Mouse (Mus musculus): ENCODE results near the gene Kmt5b. TPM values are rescaled to one million over a fixed set of nuclear protein-coding genes. Genes with fewer than 3 reads are reported as not detected.

Gene Kmt5b
- polyA plus RNA-seq, 1 experiment from 2014 or later: 31.8 TPM

DNA sequence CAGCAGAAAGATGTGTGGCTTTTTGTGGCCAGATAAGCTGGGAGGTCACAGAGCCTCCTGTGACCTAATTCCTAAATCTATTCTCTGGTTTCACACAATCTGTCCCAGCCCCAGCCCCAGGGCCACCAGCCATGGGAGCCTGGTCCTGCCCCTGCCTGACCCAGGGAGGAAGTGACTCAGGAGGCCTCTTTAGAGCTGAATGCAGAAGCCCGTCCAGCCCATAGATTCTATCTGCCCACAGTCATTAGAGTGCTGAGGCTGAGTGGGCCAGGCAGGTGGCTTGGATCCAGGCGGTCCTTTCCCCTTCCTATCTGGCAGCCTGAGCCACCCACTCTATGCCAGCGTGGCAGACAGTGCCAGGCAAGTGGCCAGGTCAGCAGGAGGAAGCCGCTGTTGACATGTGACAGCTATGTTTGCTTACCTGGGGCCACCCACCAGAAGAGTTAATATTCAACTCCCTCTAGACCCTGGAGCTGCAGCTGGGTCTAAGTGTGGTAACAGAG lies 65.7 kb downstream of the Kmt5b start:
- Histone ChIP-seq H3K9ac (no peak overlapping the region), H3K27me3 (no peaks in the 10 kb centered on the region), H3K4me1 (peaks cover 14% of the 10 kb centered on the region), H3K27ac (peak overlapping the region; percentile 86), H3K36me3 (no peaks in the 10 kb centered on the region), H3K4me2 (0 out of 2 replicates have a peak overlapping the region, but pooled peaks have one; percentile 17), H3K4me3 (no peak overlapping the region), H3K9me3 (no peaks in the 10 kb centered on the region)
- peak; percentile 89 for ATAC-seq (ENCODE audit: borderline replicate concordance, extremely low read depth, low FRiP score, low TSS enrichment)
- WGBS: 41% methylated on average over 4 of the region's 4 CpGs

DNA sequence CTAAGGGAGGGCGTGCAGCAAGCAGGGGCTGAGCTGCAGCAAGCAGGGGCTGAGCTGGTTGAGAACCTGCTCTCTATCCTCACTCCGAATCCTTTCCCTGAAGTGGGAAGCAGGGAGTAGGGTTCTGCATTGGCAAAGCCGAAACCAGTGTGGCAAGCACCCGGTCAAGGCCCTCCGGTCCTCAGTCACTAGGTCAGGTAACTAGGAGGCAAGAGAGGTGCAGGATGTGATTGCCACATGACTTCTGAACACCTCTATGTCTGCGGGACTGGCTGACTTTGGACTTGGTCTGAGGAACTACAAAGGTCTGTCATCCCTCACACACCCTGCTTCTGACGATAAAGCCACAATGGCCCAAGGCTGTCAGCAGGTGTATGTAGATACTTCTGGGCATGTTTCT lies 67.1 kb downstream of the Kmt5b start:
- ATAC-seq (ENCODE audit: borderline replicate concordance, extremely low read depth, low FRiP score, low TSS enrichment): no peak
- H3K4me2 ChIP-seq: no peak overlapping the region
- H3K27me3 ChIP-seq: no peaks in the 10 kb centered on the region
- no peaks in the 10 kb centered on the region for H3K36me3 ChIP-seq
- H3K9ac ChIP-seq: no peak overlapping the region; the same call in 1 of the 2 replicates
- H3K9me3 ChIP-seq: no peaks in the 10 kb centered on the region
- H3K27ac ChIP-seq: peak overlapping the region; percentile 86
- WGBS: 79% methylated on average over 7 of the region's 7 CpGs
- H3K4me1 ChIP-seq: peaks cover 14% of the 10 kb centered on the region
- H3K4me3 ChIP-seq: no peak overlapping the region

DNA sequence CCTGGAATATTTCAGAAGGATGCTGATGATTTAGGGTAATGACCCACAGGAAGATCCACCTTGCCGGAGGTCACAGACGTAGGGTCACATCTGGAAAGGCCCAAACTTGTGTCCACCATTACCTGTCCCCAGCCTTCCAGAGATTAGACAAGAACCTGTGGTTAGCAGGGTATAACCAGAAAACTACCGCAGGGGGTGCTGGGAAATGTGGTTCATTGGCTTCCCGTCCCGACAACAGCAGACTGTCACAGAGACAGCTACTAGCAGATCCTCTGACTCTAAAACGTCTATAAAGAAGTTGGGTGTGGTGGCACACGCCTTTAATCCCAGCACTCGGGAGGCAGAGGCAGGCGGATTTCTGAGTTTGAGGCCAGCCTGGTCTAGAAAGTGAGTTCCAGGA lies 69.6 kb downstream of the Kmt5b start:
- H3K4me2 ChIP-seq: no peak overlapping the region
- peaks cover 28% of the 10 kb centered on the region for H3K4me1 ChIP-seq
- WGBS: 88% methylated on average over 9 of the region's 9 CpGs
- H3K27me3 ChIP-seq: no peaks in the 10 kb centered on the region
- H3K9ac ChIP-seq: no peak overlapping the region
- H3K27ac ChIP-seq: no peak overlapping the region
- H3K36me3 ChIP-seq: no peaks in the 10 kb centered on the region
- no peaks in the 10 kb centered on the region for H3K9me3 ChIP-seq
- H3K4me3 ChIP-seq: no peak overlapping the region
- no peak for ATAC-seq (ENCODE audit: borderline replicate concordance, extremely low read depth, low FRiP score, low TSS enrichment)

DNA sequence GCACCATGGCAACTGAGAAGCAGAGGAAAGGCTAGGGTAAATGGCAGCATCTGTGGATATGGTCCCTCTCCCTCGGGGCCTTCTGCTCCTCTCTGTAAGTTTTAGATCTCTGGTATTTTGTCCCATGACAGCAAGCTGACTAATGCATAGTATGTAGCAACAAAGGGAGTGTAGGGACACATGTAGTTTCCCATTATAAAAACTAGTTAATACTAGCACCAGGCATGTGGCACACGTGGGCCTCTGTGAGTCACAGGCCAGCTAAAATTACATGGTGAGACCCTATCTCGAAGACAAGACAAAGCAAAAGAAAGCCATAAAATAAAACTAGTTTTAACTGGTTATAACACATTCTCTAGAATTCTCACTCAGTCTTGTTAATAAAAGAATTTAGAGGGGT lies 71.7 kb downstream of the Kmt5b start:
- Histone ChIP-seq H3K27me3 (no peaks in the 10 kb centered on the region), H3K36me3 (no peaks in the 10 kb centered on the region), H3K9me3 (no peaks in the 10 kb centered on the region), H3K27ac (0 out of 2 replicates have a peak overlapping the region, but pooled peaks have one; percentile 89), H3K9ac (no peak overlapping the region), H3K4me1 (peaks cover 28% of the 10 kb centered on the region), H3K4me2 (no peak overlapping the region), H3K4me3 (no peak overlapping the region)
- ATAC-seq (ENCODE audit: borderline replicate concordance, extremely low read depth, low FRiP score, low TSS enrichment): no peak
- 82% methylated on average over 3 of the region's 3 CpGs for WGBS

DNA sequence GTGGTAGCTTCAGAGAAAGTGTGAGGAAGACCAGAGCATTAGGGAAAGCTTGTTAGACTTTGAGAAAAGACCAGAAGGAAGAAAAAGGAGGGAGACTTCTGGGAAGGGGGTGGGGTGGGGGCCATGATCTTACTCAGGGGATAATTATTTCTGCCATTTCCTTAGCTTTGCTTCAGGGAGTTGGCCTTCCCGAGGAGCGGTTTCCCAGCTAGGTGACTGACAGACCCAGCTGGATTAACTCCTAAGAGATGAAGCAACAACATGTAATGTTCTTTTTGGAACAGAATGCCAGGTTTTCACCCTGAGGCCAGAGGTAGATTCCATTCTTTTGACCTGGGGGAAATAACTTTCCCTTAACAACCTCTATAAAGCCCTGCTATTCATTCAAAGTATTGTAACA lies 72.5 kb downstream of the Kmt5b start:
- Histone ChIP-seq H3K4me2 (no peak overlapping the region), H3K36me3 (no peaks in the 10 kb centered on the region), H3K9ac (no peak overlapping the region), H3K4me3 (no peak overlapping the region), H3K27ac (peak overlapping the region; percentile 89), H3K9me3 (no peaks in the 10 kb centered on the region), H3K27me3 (no peaks in the 10 kb centered on the region), H3K4me1 (peaks cover 25% of the 10 kb centered on the region)
- no peak for ATAC-seq (ENCODE audit: borderline replicate concordance, extremely low read depth, low FRiP score, low TSS enrichment)
- WGBS: 27% methylated on average over 2 of the region's 2 CpGs

DNA sequence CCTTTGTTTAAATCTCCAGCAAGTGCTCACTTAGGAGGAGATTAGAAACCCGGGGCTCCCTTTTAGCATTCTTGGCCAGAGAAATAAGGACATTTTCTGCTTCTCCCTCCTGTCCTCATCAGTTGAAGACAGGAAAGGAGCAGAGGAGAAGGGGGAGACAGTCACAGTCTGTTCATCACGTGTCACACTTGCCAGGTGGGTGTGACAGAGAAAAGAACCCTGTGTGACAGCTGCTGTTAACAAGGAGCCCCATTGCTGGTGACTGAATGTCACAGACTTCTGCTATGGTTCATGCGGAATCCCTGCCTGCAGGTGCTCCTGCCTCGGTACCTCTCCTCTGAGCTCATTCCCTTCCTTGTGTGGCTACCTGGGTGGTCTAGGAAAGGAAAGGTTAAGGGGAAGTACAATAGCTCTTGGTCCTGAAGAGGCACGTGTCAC lies 73.0 kb downstream of the Kmt5b start:
- WGBS: 30% methylated on average over 5 of the region's 5 CpGs
- no peaks in the 10 kb centered on the region for H3K27me3 ChIP-seq
- H3K4me1 ChIP-seq: peaks cover 29% of the 10 kb centered on the region
- H3K4me2 ChIP-seq: peak overlapping the region; percentile 11; the same call in 1 of the 2 replicates
- no peak overlapping the region for H3K9ac ChIP-seq
- peak; percentile 33; the same call in 1 of the 2 replicates for ATAC-seq (ENCODE audit: borderline replicate concordance, extremely low read depth, low FRiP score, low TSS enrichment)
- no peak overlapping the region for H3K4me3 ChIP-seq
- H3K9me3 ChIP-seq: no peaks in the 10 kb centered on the region
- no peaks in the 10 kb centered on the region for H3K36me3 ChIP-seq
- peak overlapping the region; percentile 89 for H3K27ac ChIP-seq

DNA sequence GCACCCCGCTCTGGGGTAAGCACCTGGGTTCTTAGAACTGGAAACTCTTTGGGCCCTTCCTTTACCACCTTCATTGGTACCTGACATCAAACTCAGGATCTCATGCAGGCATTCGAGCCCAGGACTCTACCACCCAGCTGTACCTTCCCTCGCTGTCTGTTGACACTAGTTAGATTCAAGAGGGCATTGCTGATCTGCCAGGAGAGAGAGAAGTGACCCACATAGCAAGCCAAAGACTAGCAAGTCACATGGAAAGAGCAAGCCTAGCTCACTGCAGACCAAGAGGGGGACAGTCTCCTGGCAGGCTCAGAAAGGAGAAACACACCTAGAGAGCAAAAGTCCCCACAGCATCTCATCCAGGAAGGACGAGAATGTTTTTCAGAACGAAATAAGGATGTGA lies 73.5 kb downstream of the Kmt5b start:
- WGBS: 59% methylated on average over 5 of the region's 5 CpGs
- no peaks in the 10 kb centered on the region for H3K27me3 ChIP-seq
- no peak overlapping the region for H3K4me3 ChIP-seq
- peak overlapping the region; percentile 89 for H3K27ac ChIP-seq
- ATAC-seq (ENCODE audit: borderline replicate concordance, extremely low read depth, low FRiP score, low TSS enrichment): no peak
- no peaks in the 10 kb centered on the region for H3K9me3 ChIP-seq
- H3K36me3 ChIP-seq: no peaks in the 10 kb centered on the region
- H3K4me2 ChIP-seq: peak overlapping the region; percentile 11; the same call in 1 of the 2 replicates
- no peak overlapping the region for H3K9ac ChIP-seq
- H3K4me1 ChIP-seq: peaks cover 29% of the 10 kb centered on the region

DNA sequence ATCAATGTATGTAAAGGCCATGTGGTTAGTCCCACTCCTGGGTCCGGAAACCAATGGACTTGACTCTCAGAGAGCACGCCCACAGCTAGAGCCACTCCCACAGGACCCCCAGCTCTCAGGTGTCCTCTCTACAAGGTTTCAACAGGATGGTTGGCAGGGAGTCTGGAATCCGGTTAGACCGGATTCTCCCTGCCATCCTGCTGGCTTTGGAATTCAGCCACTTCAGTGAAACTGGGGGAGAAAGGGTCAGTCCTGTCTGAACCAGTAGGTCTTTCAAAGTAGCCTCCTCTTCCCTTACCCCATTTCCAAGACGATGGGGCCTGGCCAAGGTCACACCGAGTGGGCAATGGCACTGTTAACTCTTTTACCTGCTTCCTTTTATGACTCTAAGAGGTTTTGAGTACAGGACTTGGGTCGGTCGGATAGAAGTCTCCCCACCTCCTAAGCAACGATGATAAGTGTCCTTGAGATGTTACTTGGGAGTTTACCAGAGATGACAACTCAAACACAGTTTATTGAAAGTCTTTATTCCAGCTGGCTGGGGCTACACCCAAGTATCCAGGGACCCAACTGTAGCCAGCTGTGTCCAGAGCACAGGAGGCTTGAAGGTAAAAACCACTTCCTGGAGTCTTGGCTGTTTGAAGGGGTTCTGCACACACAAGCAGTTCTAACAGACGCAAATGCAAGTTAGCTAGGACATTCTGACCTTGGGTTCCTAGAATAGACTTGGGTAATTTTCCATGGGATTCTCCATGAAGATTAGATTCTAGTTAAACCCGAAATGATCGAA lies 75.3 kb downstream of the Kmt5b start:
- WGBS: 35% methylated on average over 12 of the region's 12 CpGs
- peak overlapping the region; percentile 95 for H3K27ac ChIP-seq
- peak overlapping the region; percentile 34 for H3K4me2 ChIP-seq
- peak; percentile 85 for ATAC-seq (ENCODE audit: borderline replicate concordance, extremely low read depth, low FRiP score, low TSS enrichment)
- H3K36me3 ChIP-seq: no peaks in the 10 kb centered on the region
- no peak overlapping the region for H3K9ac ChIP-seq
- no peaks in the 10 kb centered on the region for H3K27me3 ChIP-seq
- H3K4me3 ChIP-seq: no peak overlapping the region
- no peaks in the 10 kb centered on the region for H3K9me3 ChIP-seq
- peaks cover 33% of the 10 kb centered on the region for H3K4me1 ChIP-seq

DNA sequence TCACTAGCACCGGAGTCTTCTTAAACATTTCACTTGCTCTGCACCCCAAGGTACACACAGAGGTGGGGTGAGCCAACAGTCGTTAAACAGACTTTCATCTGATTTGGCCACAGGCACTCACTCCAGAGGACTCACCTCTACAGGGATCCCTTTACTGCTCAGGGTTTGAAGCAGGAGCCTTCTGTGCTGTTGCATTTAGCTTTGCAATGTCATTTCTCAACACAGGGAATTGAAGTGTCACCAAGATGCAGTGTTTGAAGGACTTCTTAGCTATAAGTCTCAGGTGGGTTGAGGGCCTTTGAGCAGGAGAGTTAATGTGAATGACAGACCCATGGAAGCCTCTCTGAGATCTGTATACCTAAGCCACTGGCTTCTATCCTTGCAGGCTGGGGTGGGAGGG lies 76.4 kb downstream of the Kmt5b start:
- Histone ChIP-seq H3K9ac (no peak overlapping the region), H3K4me1 (peaks cover 35% of the 10 kb centered on the region), H3K4me3 (no peak overlapping the region), H3K4me2 (no peak overlapping the region), H3K9me3 (no peaks in the 10 kb centered on the region), H3K27me3 (no peaks in the 10 kb centered on the region), H3K36me3 (no peaks in the 10 kb centered on the region), H3K27ac (peak overlapping the region; percentile 95)
- no peak for ATAC-seq (ENCODE audit: borderline replicate concordance, extremely low read depth, low FRiP score, low TSS enrichment)
- WGBS: 62% methylated on average over 2 of the region's 2 CpGs

DNA sequence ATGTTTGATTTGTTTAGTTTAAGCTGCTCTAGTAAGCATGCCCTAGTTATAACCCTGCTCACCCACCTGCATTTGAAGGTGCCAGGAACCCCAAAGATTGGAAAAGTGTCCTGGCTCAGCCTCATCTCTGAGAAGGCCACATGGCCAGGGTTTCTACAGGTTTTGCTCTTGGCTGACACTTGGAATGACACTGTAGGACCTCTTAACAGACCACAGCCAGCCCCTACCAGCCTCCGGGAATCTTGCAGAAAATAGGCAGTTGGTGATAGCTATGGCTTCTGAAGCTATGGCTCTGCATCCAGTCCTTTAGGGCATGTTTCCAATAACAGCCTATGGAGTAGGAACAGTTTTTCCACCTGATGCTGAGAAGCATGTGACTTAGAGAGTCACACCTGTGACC lies 77.6 kb downstream of the Kmt5b start:
- Histone ChIP-seq H3K4me2 (no peak overlapping the region), H3K27ac (no peak overlapping the region), H3K9me3 (no peaks in the 10 kb centered on the region), H3K4me3 (no peak overlapping the region), H3K36me3 (no peaks in the 10 kb centered on the region), H3K27me3 (no peaks in the 10 kb centered on the region), H3K9ac (no peak overlapping the region), H3K4me1 (peaks cover 30% of the 10 kb centered on the region)
- ATAC-seq (ENCODE audit: borderline replicate concordance, extremely low read depth, low FRiP score, low TSS enrichment): no peak
- 87% methylated on average over 1 of the region's 1 CpGs for WGBS

DNA sequence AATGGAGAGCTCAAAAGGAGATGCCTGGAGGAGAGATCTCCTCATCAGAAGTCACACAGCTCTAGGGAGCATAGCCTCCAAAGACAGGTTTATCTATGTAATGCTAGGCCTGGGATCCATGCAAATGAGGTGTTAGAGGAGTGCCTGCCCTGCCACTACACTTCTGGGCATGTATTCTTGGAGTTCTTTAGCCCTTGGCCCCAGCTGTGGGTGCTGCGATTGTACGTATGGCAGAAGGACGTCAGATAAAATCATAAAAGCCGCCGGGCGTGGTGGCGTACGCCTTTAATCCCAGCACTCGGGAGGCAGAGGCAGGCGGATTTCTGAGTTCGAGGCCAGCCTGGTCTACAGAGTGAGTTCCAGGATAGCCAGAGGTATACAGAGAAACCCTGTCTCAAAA lies 78.1 kb downstream of the Kmt5b start:
- WGBS: 84% methylated on average over 11 of the region's 11 CpGs
- Histone ChIP-seq H3K9me3 (no peaks in the 10 kb centered on the region), H3K4me2 (no peak overlapping the region), H3K9ac (no peak overlapping the region), H3K27me3 (no peaks in the 10 kb centered on the region), H3K27ac (peak overlapping the region; percentile 56), H3K36me3 (no peaks in the 10 kb centered on the region), H3K4me1 (peaks cover 30% of the 10 kb centered on the region), H3K4me3 (no peak overlapping the region)
- ATAC-seq (ENCODE audit: borderline replicate concordance, extremely low read depth, low FRiP score, low TSS enrichment): no peak

DNA sequence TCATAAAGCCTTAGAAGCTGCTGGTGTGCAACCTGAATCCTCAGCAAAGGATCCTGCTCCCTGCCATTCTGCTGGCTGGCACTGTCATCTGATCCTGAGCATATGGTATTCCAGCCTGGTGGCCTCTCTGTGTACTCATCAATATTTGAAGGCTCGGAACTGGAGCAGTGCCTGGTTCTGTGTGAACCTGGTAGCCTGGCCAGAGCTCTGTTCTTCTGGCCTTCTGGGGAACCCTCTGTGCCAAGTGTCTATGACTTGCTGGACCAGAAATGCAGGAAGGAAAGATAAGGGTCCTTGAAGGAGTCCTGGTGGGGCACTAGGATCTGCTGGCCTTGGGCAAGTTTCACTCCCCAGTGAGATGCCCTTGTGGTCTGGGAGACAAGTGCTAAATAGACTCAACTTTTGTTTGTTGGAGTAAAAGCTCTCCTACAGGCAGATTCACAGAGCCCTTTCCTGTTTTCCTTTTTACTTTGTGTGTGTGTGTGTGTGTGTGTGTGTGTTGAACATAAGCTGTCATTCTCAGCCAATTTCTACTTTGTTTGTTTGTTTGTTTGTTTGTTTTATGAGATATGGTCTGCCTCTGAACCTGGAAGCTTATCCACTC lies 78.7 kb downstream of the Kmt5b start:
- H3K27ac ChIP-seq: peak overlapping the region; percentile 56
- WGBS: 32% methylated on average over 1 of the region's 1 CpGs

More for the DNA sequence above, 78.7 kb downstream of the Kmt5b start:
- H3K4me2 ChIP-seq: no peak overlapping the region
- H3K27me3 ChIP-seq: no peaks in the 10 kb centered on the region
- no peak overlapping the region for H3K9ac ChIP-seq
- peaks cover 32% of the 10 kb centered on the region for H3K4me1 ChIP-seq
- H3K9me3 ChIP-seq: no peaks in the 10 kb centered on the region
- no peak overlapping the region for H3K4me3 ChIP-seq
- ATAC-seq (ENCODE audit: borderline replicate concordance, extremely low read depth, low FRiP score, low TSS enrichment): no peak
- no peaks in the 10 kb centered on the region for H3K36me3 ChIP-seq
